Mouse (Mus musculus) small intestine, adult 2 months (tissue): Measurements from ENCODE around the gene OR5BS1P. TPM values are rescaled to one million over a fixed set of nuclear protein-coding genes. Genes with fewer than 3 reads are reported as not detected.
"Not testable (repeated sequence)": the region's sequence is repeated elsewhere in the genome, so short reads cannot be mapped to it uniquely, and the experiment has no call there.

Experiments used
- H3K27ac ChIP-seq: fragments of 200-500 bp; 2 replicates; pipeline ENCODE4 v1.5.1; 2012; ENCODE audit warnings: low read depth, low read length, control low read depth, inconsistent platforms; ENCODE audit not compliant: insufficient read depth
- H3K27me3 ChIP-seq: fragments of 200-500 bp; 2 replicates; pipeline ENCODE4 v1.6.1; 2012; ENCODE audit warnings: mild to moderate bottlenecking, moderate library complexity, low read length, inconsistent platforms; ENCODE audit not compliant: control insufficient read depth, insufficient read depth
- H3K36me3 ChIP-seq: fragments of 200-500 bp; 2 replicates; pipeline ENCODE4 v1.6.1; 2012; ENCODE audit warnings: mild to moderate bottlenecking, low read length, control low read depth, inconsistent platforms; ENCODE audit not compliant: control insufficient read depth, insufficient read depth
- H3K4me1 ChIP-seq: fragments of 200-500 bp; 2 replicates; pipeline ENCODE4 v1.6.1; 2012; ENCODE audit warnings: low read length, inconsistent platforms, mixed read lengths; ENCODE audit not compliant: control insufficient read depth, insufficient read depth, insufficient read length
- H3K4me3 ChIP-seq: fragments of 200-500 bp; 2 replicates; pipeline ENCODE4 v1.5.1; 2012; ENCODE audit warnings: low read depth, mild to moderate bottlenecking, control low read depth, inconsistent platforms, low read length, moderate library complexity
- CTCF ChIP-seq: fragments of 200-500 bp; IDR thresholded peaks from 2 replicates; pipeline ENCODE4 v1.5.1; 2012; ENCODE audit warnings: low read depth, mild to moderate bottlenecking, control low read depth, inconsistent platforms, low read length, moderate library complexity, mixed read lengths; ENCODE audit not compliant: insufficient replicate concordance, insufficient read length; ENCODE audit errors: extremely low read depth
- POLR2A ChIP-seq: fragments of 200-500 bp; IDR thresholded peaks from 2 replicates; pipeline ENCODE4 v1.6.1; 2012; ENCODE audit warnings: low read depth, mild to moderate bottlenecking, control low read depth, inconsistent platforms, low read length, moderate library complexity
- WGBS: fragments of 180-500 bp; shearing (Covaris S2); methylation state at CpG from one replicate; pipeline ENCODE4 v1.1.7; 2018; 5-methylcytosine and 5-hydroxymethylcytosine counted together
- polyA plus RNA-seq: library from polyadenylated mRNA; depleted of rRNA; stranded (reverse); fragments of >200 nt; gene quantifications from 2 replicates; pipeline ENCODE4 v1.2.3, GENCODE M21; 2012; rRNA removed

The OR5BS1P gene
- not detected in 2 replicates for polyA plus RNA-seq

GRCm38 (mm10) chr15:98469596-98469995, at the start of gene OR5BS1P:
Gene OR5BS1P (plus strand): TSS chr15:98469896.
- H3K4me1 ChIP-seq = no peaks in the 10 kb centered on the region
- no peaks in the 10 kb centered on the region for H3K36me3 ChIP-seq
- no peaks in the 10 kb centered on the region for H3K27me3 ChIP-seq
- no peak within 1 kb of the TSS for H3K27ac ChIP-seq
- no peak for TF ChIP-seq CTCF
- TF ChIP-seq POLR2A = no peak
- WGBS = 86% methylated on average over 4 of the region's 4 CpGs
- no peak within 1 kb of the TSS for H3K4me3 ChIP-seq

GRCm38 (mm10) chr15:98420897-98421296, 48.8 kb upstream of the OR5BS1P start:
- WGBS = 26% methylated on average over 4 of the region's 4 CpGs
- Histone ChIP-seq H3K36me3 (no peaks in the 10 kb centered on the region), H3K4me3 (no peak overlapping the region), H3K27ac (no peak overlapping the region), H3K4me1 (no peaks in the 10 kb centered on the region), H3K27me3 (no peaks in the 10 kb centered on the region)
- no peak for TF ChIP-seq CTCF
- no peak for TF ChIP-seq POLR2A

DNA sequence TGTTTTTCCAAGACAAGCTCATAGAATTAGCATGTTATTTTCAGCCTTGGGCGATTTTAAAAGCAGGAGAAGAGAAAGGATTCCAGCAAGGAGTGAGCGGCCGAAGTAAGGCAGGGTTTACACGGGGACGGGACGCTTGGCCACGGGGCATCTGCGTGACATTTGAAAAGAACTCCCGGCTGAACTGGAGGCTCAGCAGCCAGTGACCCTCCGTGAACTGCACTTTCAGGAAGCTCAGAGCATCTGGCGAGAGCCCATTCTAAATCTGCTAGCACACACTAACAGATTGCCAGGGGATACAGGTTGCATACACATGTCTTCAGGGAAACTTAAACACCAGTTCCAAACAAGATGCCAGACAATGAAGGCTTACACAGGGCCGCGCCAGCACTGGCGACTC, 45.4 kb upstream of the OR5BS1P start:
- Histone ChIP-seq H3K27ac (no peak overlapping the region), H3K4me1 (no peaks in the 10 kb centered on the region), H3K4me3 (no peak overlapping the region), H3K27me3 (no peaks in the 10 kb centered on the region), H3K36me3 (no peaks in the 10 kb centered on the region)
- no peak for TF ChIP-seq POLR2A
- no peak for TF ChIP-seq CTCF
- 65% methylated on average over 14 of the region's 14 CpGs for WGBS

- H3K36me3 ChIP-seq = no peaks in the 10 kb centered on the region
- no peaks in the 10 kb centered on the region for H3K27me3 ChIP-seq
- WGBS = 15% methylated on average over 6 of the region's 6 CpGs
- no peak overlapping the region for H3K27ac ChIP-seq
- no peak overlapping the region for H3K4me3 ChIP-seq
- TF ChIP-seq POLR2A (no peak), CTCF (no peak)
- H3K4me1 ChIP-seq = no peaks in the 10 kb centered on the region
Observed at GRCm38 (mm10) chr15:98424753-98425152, 44.9 kb upstream of the OR5BS1P start.

DNA sequence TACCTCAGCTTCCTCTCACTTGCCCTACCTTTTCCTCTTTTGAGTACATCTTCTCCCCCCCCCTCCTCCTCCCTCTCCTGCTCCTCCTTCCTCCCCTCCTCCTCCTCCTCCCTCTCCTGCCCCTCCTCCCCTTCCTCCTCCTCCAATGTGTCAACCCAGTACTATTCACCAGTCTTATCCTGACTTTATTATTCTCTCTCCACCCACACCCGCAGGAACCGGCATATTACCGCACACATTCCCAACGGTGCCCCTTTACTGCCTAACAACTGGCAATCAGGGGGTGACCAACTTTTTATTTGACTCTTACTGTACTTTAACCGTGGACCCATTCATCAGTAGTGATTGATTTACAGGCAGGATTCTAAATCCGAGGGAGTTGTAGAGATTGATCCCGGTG, 44.5 kb upstream of the OR5BS1P start:
- Histone ChIP-seq H3K4me1 (no peaks in the 10 kb centered on the region), H3K36me3 (no peaks in the 10 kb centered on the region), H3K4me3 (no peak overlapping the region), H3K27ac (no peak overlapping the region), H3K27me3 (no peaks in the 10 kb centered on the region)
- no peak for TF ChIP-seq POLR2A
- TF ChIP-seq CTCF = no peak
- WGBS = 34% methylated on average over 7 of the region's 7 CpGs

GRCm38 (mm10) chr15:98430925-98431324, 38.8 kb upstream of the OR5BS1P start, which contains the start of gene Olfr282:
Gene Olfr282 (plus strand): TSS chr15:98431225.
- not testable (repeated sequence) for H3K4me1 ChIP-seq, H3K36me3 ChIP-seq, H3K27me3 ChIP-seq, H3K4me3 ChIP-seq, H3K27ac ChIP-seq
- WGBS = 74% methylated on average over 5 of the region's 5 CpGs

DNA sequence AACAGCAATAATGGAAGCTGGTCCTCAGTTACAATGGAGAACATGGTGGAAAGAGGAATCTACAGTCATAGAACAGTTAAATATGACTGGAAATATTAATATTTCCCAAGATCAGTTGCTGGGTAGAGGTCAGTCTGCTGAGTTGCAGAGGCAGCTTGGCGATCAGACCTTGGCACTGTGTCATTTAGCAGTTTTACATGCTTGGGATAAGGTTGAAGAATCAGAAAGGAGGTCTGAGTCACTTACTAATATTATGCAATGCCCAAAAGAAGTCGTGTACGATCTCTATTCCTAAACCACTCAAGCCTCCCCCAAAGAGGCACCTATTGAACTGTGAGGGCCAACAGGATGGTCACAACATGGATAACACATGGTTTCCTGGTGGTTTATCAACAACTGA, 25.1 kb upstream of the OR5BS1P start:
- WGBS = 74% methylated on average over 3 of the region's 3 CpGs
- H3K27me3 ChIP-seq = no peaks in the 10 kb centered on the region
- no peak for TF ChIP-seq POLR2A
- TF ChIP-seq CTCF = no peak
- H3K27ac ChIP-seq = no peak overlapping the region
- H3K4me3 ChIP-seq = no peak overlapping the region
- H3K4me1 ChIP-seq = no peaks in the 10 kb centered on the region
- H3K36me3 ChIP-seq = no peaks in the 10 kb centered on the region

- 62% methylated on average over 4 of the region's 4 CpGs for WGBS
- no peak for TF ChIP-seq POLR2A
- no peak for TF ChIP-seq CTCF
- no peak overlapping the region for H3K27ac ChIP-seq
- H3K27me3 ChIP-seq = no peaks in the 10 kb centered on the region
- H3K4me3 ChIP-seq = no peak overlapping the region
- no peaks in the 10 kb centered on the region for H3K36me3 ChIP-seq
- no peaks in the 10 kb centered on the region for H3K4me1 ChIP-seq
Observed at GRCm38 (mm10) chr15:98448521-98448920, 21.2 kb upstream of the OR5BS1P start.
